Mouse (Mus musculus) heart, postnatal 0 days (tissue): ENCODE measurements at regions not wholly inside any gene's neighbourhood (a gene's known extent, or its start where the extent isn't known, plus 50 kb on each side); places are given as distances from the start of the nearest gene placed in this dataset.

Source experiments
- ATAC-seq: fragments of 200-750 bp; cut with Nextera tagmentation; 2 replicates; pipeline ENCODE4 v1.8.0; 2017; ENCODE audit warnings: low read depth, moderate number of reproducible peaks, moderate library complexity; ENCODE audit not compliant: insufficient read depth
- DNase-seq: peaks from one replicate; pipeline ENCODE4 v3.0.0-alpha.2; 2016; ENCODE audit warnings: low spot score
- H3K27ac ChIP-seq: fragments of 300-500 bp; sonication (generic); 2 replicates; pipeline ENCODE4 v1.5.1; 2014; ENCODE audit warnings: low read depth, mild to moderate bottlenecking
- H3K27me3 ChIP-seq: fragments of 300-500 bp; sonication (generic); 2 replicates; pipeline ENCODE4 v1.6.1; 2014; ENCODE audit warnings: low read length, mixed read lengths; ENCODE audit not compliant: control insufficient read depth, insufficient read depth
- H3K36me3 ChIP-seq: fragments of 300-500 bp; sonication (generic); replicated peaks from 2 replicates; pipeline ENCODE4 v1.6.1; 2014; ENCODE audit warnings: low read length, mixed read lengths; ENCODE audit not compliant: control insufficient read depth, insufficient read depth
- H3K4me1 ChIP-seq: fragments of 300-500 bp; sonication (generic); 2 replicates; pipeline ENCODE4 v1.6.1; 2014; ENCODE audit warnings: antibody characterized with exemption; ENCODE audit not compliant: control insufficient read depth, insufficient read depth
- H3K4me2 ChIP-seq: fragments of 300-500 bp; sonication (generic); 2 replicates; pipeline ENCODE4 v1.6.1; 2014; ENCODE audit warnings: low read depth, mild to moderate bottlenecking, low read length, moderate library complexity
- H3K4me3 ChIP-seq: fragments of 300-500 bp; sonication (generic); 2 replicates; pipeline ENCODE4 v1.5.1; 2014; ENCODE audit warnings: low read depth, low read length
- H3K9ac ChIP-seq: fragments of 300-500 bp; sonication (generic); replicated peaks from 2 replicates; pipeline ENCODE4 v1.6.1; 2014; ENCODE audit warnings: low read depth, low read length, mixed read lengths
- H3K9me3 ChIP-seq: fragments of 300-500 bp; sonication (generic); replicated peaks from 2 replicates; pipeline ENCODE4 v1.6.1; 2016; ENCODE audit warnings: low read length; ENCODE audit not compliant: control insufficient read depth
- CTCF ChIP-seq: IDR thresholded peaks from 2 replicates; pipeline ENCODE4 v1.5.1; 2016; ENCODE audit warnings: antibody characterized with exemption, control low read depth, low read depth
- EP300 ChIP-seq: IDR thresholded peaks from 2 replicates; pipeline ENCODE4 v1.6.1; 2016; ENCODE audit warnings: antibody characterized with exemption, low read depth
- WGBS: fragments of 180-500 bp; shearing (Covaris S2); extraction: QIAGEN DNeasy Blood & Tissue Kit; methylation state at CpG from one replicate; pipeline ENCODE4 v1.1.7; 2014; 5-methylcytosine and 5-hydroxymethylcytosine counted together

- Histone ChIP-seq H3K4me2 (no peak overlapping the region), H3K4me3 (no peak overlapping the region), H3K9ac (no peak overlapping the region), H3K27me3 (no peaks in the 10 kb centered on the region), H3K9me3 (no peaks in the 10 kb centered on the region), H3K27ac (no peak overlapping the region; the same call in 1 of the 2 replicates), H3K36me3 (no peaks in the 10 kb centered on the region), H3K4me1 (no peaks in the 10 kb centered on the region)
- TF ChIP-seq CTCF: no peak
- no peak for TF ChIP-seq EP300
- DNase-seq (no peak), ATAC-seq (no peak)
- 60% methylated on average over 3 of the region's 3 CpGs for WGBS
Measured at GRCm38 (mm10) chr16:30722372-30722771, 122.8 kb downstream of the Fam43a start.

DNA sequence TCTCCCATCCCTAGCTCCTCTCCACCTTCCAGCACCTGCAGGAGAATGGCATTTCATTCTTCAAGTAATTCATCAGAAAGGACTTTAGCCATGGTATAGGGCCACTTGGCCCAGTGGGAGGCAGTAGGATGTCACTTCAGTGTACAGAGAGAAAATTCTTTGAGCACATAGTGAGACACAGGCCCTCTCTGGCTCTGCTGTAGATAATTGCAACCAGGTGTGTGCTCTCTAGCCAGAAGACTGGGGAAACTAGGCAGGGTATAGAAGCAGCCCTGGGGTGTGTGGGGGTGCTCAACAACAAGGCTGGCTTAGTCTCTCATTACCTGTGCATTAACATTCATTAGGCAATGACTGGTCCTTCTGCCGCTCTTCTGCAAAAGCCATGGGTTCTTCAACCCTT is 125.1 kb downstream of the Fam43a start:
- no peak for TF ChIP-seq EP300
- TF ChIP-seq CTCF: no peak
- DNase-seq (no peak), ATAC-seq (no peak)
- Histone ChIP-seq H3K9me3 (no peaks in the 10 kb centered on the region), H3K9ac (no peak overlapping the region), H3K4me3 (no peak overlapping the region), H3K27ac (no peak overlapping the region), H3K27me3 (no peaks in the 10 kb centered on the region), H3K4me2 (no peak overlapping the region), H3K36me3 (no peaks in the 10 kb centered on the region), H3K4me1 (no peaks in the 10 kb centered on the region)
- 100% methylated on average over 1 of the region's 1 CpGs for WGBS

GRCm38 (mm10) chr16:30732770-30733415 is 133.4 kb downstream of the Fam43a start:
- DNase-seq: no peak
- 51% methylated on average over 9 of the region's 9 CpGs for WGBS

GRCm38 (mm10) chr16:30733478-30733877 is 134.0 kb downstream of the Fam43a start:
- Histone ChIP-seq H3K9ac (no peak overlapping the region), H3K9me3 (no peaks in the 10 kb centered on the region), H3K4me2 (no peak overlapping the region), H3K27ac (no peak overlapping the region), H3K36me3 (no peaks in the 10 kb centered on the region), H3K4me1 (peaks cover 30% of the 10 kb centered on the region), H3K27me3 (no peaks in the 10 kb centered on the region), H3K4me3 (no peak overlapping the region)
- TF ChIP-seq EP300 (no peak), CTCF (no peak)
- ATAC-seq (no peak), DNase-seq (no peak)
- 62% methylated on average over 11 of the region's 11 CpGs for WGBS

More at GRCm38 (mm10) chr16:30732770-30733415, 133.4 kb downstream of the Fam43a start:
- H3K9me3 ChIP-seq: no peaks in the 10 kb centered on the region
- H3K27me3 ChIP-seq: no peaks in the 10 kb centered on the region
- ATAC-seq: no peak
- no peak overlapping the region for H3K27ac ChIP-seq
- H3K4me1 ChIP-seq: peaks cover 24% of the 10 kb centered on the region
- TF ChIP-seq EP300 (no peak), CTCF (no peak)
- H3K36me3 ChIP-seq: no peaks in the 10 kb centered on the region
- no peak overlapping the region for H3K4me3 ChIP-seq
- no peak overlapping the region for H3K9ac ChIP-seq
- no peak overlapping the region for H3K4me2 ChIP-seq

GRCm38 (mm10) chr16:30735360-30735759 is 135.8 kb downstream of the Fam43a start:
- DNase-seq: no peak
- no peak overlapping the region for H3K9ac ChIP-seq
- H3K36me3 ChIP-seq: no peaks in the 10 kb centered on the region
- WGBS: 49% methylated on average over 3 of the region's 3 CpGs
- TF ChIP-seq CTCF (no peak), EP300 (no peak)
- no peaks in the 10 kb centered on the region for H3K27me3 ChIP-seq
- no peak overlapping the region for H3K27ac ChIP-seq
- H3K4me2 ChIP-seq: no peak overlapping the region
- peaks cover 48% of the 10 kb centered on the region for H3K4me1 ChIP-seq
- ATAC-seq: no peak
- H3K9me3 ChIP-seq: no peaks in the 10 kb centered on the region
- no peak overlapping the region for H3K4me3 ChIP-seq

DNA sequence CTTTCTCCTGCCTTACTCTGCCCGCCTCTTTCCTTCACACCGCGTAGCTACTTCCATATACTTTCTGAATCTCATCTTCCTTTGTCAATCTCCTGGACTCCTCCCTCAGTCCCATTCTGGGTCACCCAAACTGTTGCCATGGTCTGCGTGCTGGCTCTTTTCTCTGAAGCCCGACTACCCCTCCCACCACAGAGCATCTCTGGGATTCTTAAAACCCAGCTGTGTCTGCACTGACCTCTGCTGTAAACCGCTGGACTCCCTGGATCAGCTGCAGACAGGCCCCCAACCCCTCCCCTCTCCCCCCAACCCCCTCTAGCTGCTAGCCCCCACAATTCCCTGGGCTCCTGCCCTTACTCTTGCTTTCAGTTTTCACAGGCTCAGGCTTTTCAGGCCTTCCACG is 136.4 kb downstream of the Fam43a start:
- peaks cover 48% of the 10 kb centered on the region for H3K4me1 ChIP-seq
- no peaks in the 10 kb centered on the region for H3K27me3 ChIP-seq
- TF ChIP-seq EP300 (no peak), CTCF (no peak)
- H3K4me2 ChIP-seq: no peak overlapping the region
- no peaks in the 10 kb centered on the region for H3K36me3 ChIP-seq
- H3K27ac ChIP-seq: peak overlapping the region; percentile 96
- H3K4me3 ChIP-seq: no peak overlapping the region
- H3K9me3 ChIP-seq: no peaks in the 10 kb centered on the region
- DNase-seq: no peak
- WGBS: 46% methylated on average over 7 of the region's 7 CpGs
- H3K9ac ChIP-seq: 0 out of 2 replicates have a peak overlapping the region, but pooled peaks have one; percentile 8
- no peak for ATAC-seq
